Mouse (Mus musculus) macrophage (primary cell): ENCODE measurements around the gene Tmprss3. TPM values are rescaled to one million over a fixed set of nuclear protein-coding genes. Genes with fewer than 3 reads are reported as not detected.

Experiments
- H3K27ac ChIP-seq: fragments of 350-480 bp; formaldehyde crosslinking; 2 replicates; pipeline ENCODE4 v1.9.0; 2021
- H3K36me3 ChIP-seq: fragments of 350-480 bp; formaldehyde crosslinking; 2 replicates; pipeline ENCODE4 v1.9.0; 2021; ENCODE audit errors: inconsistent target
- H3K4me3 ChIP-seq: fragments of 350-480 bp; formaldehyde crosslinking; 2 replicates; pipeline ENCODE4 v1.9.0; 2021; ENCODE audit errors: inconsistent target
- H3K79me2 ChIP-seq: fragments of 350-480 bp; formaldehyde crosslinking; 2 replicates; pipeline ENCODE4 v1.9.0; 2021; ENCODE audit errors: inconsistent target
- WGBS: methylation state at CpG from one replicate; pipeline ENCODE4 v1.1.7; 2026; ENCODE audit warnings: inconsistent platforms; ENCODE audit not compliant: missing documents; 5-methylcytosine and 5-hydroxymethylcytosine counted together
- polyA plus RNA-seq: library from polyadenylated mRNA; stranded (reverse); fragments of 250-400 nt; gene quantifications from 3 replicates; pipeline ENCODE4 v1.2.4, GENCODE M21; 2018; ENCODE audit warnings: inconsistent platforms

The Tmprss3 gene
- polyA plus RNA-seq, 1 experiment from 2014 or later: not detected

DNA sequence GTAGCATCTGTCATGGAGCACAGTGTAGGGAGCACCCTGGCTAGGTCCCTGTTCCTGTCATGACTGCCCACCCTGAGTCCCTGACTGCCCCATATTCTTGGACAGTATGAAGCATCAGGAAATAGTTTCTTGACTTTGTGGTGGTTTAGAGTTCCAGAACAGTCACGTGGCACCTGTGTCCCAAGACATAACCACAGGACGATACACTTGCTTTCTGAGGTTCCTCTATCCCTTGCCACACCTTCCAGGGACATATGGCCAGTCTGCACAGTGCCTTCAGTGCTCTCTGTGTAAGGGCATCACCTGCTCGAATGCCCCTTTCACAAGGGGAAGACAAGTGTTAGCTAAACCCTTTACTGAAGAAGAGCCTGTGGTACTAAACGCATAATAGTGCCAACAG is 17.3 kb downstream of the Tmprss3 start:
- Histone ChIP-seq H3K79me2 (no peaks in the 10 kb centered on the region), H3K36me3 (no peaks in the 10 kb centered on the region), H3K4me3 (no peak overlapping the region), H3K27ac (no peak overlapping the region)
- WGBS: 40% methylated on average over 4 of the region's 4 CpGs

DNA sequence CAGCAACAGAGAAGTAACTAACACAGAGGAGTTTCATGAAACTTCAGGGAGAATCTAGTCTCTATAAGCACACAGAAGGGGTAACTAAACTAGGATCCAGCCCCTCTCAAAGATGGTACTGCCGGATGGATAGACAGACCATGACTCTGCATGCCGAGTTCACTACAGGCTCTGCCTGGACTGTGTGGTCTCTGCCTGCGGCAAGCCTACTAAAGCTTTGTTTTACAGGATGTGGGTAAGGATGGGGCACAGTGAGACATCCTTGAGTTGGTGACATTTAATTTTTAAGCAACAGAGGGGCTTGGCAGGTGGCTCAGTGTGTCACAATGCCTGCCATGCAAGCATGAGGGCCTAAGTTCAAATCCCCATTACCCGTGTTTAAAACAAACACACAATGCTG is 22.5 kb downstream of the Tmprss3 start:
- Histone ChIP-seq H3K4me3 (no peak overlapping the region), H3K27ac (no peak overlapping the region), H3K79me2 (no peaks in the 10 kb centered on the region), H3K36me3 (no peaks in the 10 kb centered on the region)
- WGBS: 39% methylated on average over 4 of the region's 4 CpGs

DNA sequence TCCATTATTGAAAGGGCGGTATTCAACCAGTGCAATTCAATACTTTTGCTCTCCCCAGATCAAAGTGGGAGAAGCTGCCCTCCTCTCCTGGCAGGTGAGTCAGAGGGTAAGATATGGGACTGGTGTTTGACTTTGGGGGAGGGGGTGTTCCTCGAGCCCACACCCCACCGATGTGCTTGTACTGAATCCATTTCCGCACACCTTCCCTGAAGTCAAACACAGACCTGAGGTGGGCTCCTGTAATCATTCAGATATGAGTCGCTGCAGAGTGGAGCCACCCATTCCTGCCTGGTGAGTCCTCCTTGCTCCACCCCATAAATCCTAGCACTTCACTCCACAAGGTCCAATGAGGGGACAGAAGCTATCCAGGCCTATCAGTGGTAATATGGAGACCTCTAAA is 29.0 kb downstream of the Tmprss3 start:
- no peaks in the 10 kb centered on the region for H3K36me3 ChIP-seq
- H3K4me3 ChIP-seq: no peak overlapping the region
- H3K27ac ChIP-seq: no peak overlapping the region
- no peaks in the 10 kb centered on the region for H3K79me2 ChIP-seq
- 96% methylated on average over 5 of the region's 5 CpGs for WGBS

DNA sequence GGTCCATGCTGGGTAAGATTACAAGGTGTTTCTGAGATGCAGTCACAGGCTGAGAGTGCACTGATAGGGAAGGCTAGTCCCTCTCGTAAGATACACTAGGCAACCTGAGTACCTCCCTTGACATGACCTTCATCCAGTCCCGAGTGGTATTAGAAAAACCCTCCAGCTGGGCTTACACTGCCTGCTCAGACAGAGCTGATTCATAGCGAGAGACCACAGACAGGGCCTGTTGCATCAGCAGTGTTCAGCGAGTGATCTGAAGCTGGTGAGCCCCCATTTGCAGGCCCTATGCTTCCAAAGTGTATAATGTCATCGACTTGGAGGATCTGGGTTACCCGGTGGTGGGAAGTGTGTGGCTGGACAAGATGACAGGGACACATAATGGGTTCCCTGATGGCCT is 33.6 kb downstream of the Tmprss3 start, which contains the start of gene Tff1:
Tff1 (minus strand) TSS at position 151 of the 400 bp plus-strand sequence.
- no peaks in the 10 kb centered on the region for H3K79me2 ChIP-seq
- no peak within 1 kb of the TSS for H3K27ac ChIP-seq
- 72% methylated on average over 6 of the region's 6 CpGs for WGBS
- no peak within 1 kb of the TSS for H3K4me3 ChIP-seq
- no peaks in the 10 kb centered on the region for H3K36me3 ChIP-seq

DNA sequence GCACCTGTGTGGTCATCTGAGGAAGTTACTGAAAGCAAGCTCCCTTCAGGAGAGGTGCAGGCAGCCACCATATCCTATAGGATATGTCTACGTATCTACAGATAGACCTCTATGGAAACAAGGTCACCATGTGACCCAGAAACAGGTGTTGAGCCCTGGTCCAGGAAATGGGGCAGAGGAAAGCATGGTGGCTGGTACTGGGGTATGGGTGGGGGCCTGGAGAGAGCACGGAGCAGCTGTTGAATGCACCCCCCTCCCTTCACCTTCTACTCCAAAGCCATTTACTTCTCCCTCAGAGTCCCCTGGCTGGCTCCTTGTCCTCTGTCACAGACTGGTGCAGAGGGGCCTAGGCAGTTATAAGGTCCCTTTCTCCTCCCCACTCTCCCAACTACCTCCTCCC is 35.0 kb downstream of the Tmprss3 start:
- no peak overlapping the region for H3K27ac ChIP-seq
- H3K79me2 ChIP-seq: no peaks in the 10 kb centered on the region
- 75% methylated on average over 2 of the region's 2 CpGs for WGBS
- H3K4me3 ChIP-seq: no peak overlapping the region
- H3K36me3 ChIP-seq: no peaks in the 10 kb centered on the region

DNA sequence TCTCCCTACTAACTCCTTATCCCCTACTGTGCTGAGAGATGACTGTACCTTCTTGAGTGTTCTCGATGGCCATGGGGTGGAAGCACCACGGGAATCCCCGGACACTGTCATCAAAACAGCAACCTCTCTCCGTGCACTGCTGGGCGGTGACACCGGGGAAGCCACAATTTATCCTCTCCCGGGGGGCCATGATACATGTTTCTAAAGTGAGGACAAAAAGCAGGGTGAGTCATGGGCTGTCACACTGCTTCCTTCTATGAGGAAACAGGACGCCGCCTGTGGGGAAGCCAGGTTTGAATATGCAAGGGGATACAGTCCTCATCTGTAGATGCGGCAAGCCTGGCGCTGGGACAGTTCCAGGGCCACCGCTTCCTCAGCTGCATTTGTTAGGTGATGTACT is 36.2 kb downstream of the Tmprss3 start:
- WGBS: 46% methylated on average over 12 of the region's 12 CpGs
- no peak overlapping the region for H3K4me3 ChIP-seq
- no peak overlapping the region for H3K27ac ChIP-seq
- no peaks in the 10 kb centered on the region for H3K36me3 ChIP-seq
- H3K79me2 ChIP-seq: no peaks in the 10 kb centered on the region

DNA sequence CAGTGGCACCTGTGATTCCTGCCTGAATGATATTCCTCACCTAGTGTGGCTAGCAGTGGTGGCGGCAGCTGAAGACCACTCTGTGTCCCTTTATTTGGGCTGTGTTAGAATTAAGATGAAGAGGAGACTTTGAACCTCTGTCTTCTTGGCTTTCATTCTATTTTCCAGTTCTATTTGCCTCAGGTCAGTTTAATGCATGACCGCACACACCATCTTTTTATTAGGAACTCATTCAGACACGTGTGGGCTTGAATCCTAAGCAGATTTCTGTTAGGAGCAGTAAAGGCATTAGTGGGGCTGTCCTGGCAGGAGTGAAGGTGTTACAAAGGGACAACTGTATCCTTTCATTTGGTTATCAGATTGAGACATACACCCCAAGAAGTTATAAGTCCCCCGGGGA is 38.5 kb downstream of the Tmprss3 start:
- Histone ChIP-seq H3K36me3 (no peaks in the 10 kb centered on the region), H3K79me2 (no peaks in the 10 kb centered on the region), H3K4me3 (no peak overlapping the region), H3K27ac (no peak overlapping the region)
- 86% methylated on average over 4 of the region's 4 CpGs for WGBS

DNA sequence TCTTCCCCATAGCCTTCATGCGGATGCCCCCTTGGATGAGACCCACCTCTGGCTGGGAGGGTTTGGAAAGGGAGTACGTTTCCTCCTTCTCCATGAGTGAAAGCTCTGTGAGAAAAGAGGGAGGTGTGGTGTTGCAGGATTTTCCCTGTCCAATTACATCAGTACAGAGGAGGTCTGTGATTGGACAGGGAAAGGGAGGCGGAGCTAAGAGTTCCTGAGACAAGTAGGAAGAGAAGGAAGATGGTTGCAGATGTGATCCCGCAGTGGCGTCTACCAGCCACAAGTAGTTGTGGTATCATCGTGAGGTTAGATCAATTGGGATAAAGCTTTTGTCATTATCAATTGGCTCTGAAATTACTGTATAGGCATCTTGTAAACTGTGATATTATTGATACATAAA is 40.9 kb downstream of the Tmprss3 start:
- no peak overlapping the region for H3K27ac ChIP-seq
- H3K79me2 ChIP-seq: no peaks in the 10 kb centered on the region
- H3K36me3 ChIP-seq: no peaks in the 10 kb centered on the region
- no peak overlapping the region for H3K4me3 ChIP-seq
- WGBS: 96% methylated on average over 6 of the region's 6 CpGs

DNA sequence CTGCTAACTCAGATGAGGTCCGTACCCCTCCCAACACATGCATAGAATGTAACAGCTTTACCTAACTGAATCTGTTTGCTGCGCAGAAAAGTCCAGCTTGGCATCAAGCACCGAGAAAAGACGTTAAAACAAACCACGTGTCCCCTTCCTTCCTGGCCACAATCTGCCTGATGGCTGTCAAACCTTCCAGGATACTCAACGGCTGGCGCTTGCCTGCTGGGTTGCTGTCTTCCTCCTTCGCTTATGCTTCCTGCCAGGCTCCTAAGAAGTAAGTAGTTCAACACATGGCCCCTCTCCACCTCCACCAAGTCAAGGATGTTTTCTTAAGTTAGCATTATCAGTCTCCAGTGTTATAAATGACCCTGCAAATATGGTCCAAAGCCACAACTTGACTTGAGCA is 45.0 kb downstream of the Tmprss3 start:
- no peak overlapping the region for H3K4me3 ChIP-seq
- no peaks in the 10 kb centered on the region for H3K36me3 ChIP-seq
- 11% methylated on average over 8 of the region's 8 CpGs for WGBS
- no peaks in the 10 kb centered on the region for H3K79me2 ChIP-seq
- no peak overlapping the region for H3K27ac ChIP-seq

DNA sequence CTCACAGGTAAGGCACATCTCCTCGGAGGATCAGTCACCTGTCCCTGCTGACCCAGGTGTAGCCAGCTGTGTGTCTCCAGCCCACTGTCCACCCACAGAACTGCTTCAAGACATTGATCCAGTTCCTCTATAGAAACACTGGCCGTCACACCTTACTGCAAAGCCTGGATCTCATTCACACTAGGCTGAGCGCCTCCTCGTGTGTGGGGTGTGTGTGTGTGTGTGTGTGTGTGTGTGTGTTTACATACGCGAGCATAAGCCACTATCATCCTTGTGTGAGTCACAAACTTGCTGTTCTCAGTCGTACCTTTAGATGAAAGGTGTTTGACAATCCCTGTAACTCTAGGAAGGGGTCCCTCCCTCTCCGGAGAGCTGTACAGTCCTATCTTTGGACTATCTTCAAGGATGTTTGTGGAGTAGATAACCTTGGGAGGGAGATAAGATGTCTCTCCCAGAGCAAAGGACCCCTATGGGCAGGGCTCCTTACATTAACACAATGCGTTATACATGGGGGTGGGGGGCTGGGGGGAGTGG is 45.7 kb downstream of the Tmprss3 start:
- no peak overlapping the region for H3K27ac ChIP-seq
- H3K4me3 ChIP-seq: no peak overlapping the region
- H3K79me2 ChIP-seq: no peaks in the 10 kb centered on the region
- no peaks in the 10 kb centered on the region for H3K36me3 ChIP-seq
- WGBS: 83% methylated on average over 9 of the region's 9 CpGs

DNA sequence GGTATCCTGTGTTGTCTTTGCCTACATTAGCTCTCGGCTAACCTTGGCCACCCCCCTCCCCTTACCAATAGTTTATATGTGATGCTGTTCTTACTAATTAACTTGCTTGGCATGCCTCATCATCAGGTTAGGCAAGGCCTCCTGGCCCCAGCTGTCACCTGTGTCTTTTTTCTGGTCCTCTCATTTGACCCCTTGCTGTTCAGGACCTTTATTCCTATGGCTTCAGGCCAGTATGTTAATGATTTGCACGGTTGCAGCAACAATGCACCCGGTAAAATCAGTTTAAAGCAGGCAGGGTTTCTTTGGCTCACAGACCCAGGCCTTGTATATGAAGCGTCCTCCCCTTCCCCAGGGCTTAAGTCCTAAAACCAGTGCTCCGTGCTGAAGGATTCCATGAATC is 46.3 kb downstream of the Tmprss3 start:
- Histone ChIP-seq H3K27ac (no peak overlapping the region), H3K4me3 (no peak overlapping the region), H3K36me3 (no peaks in the 10 kb centered on the region), H3K79me2 (no peaks in the 10 kb centered on the region)
- WGBS: 86% methylated on average over 5 of the region's 5 CpGs

DNA sequence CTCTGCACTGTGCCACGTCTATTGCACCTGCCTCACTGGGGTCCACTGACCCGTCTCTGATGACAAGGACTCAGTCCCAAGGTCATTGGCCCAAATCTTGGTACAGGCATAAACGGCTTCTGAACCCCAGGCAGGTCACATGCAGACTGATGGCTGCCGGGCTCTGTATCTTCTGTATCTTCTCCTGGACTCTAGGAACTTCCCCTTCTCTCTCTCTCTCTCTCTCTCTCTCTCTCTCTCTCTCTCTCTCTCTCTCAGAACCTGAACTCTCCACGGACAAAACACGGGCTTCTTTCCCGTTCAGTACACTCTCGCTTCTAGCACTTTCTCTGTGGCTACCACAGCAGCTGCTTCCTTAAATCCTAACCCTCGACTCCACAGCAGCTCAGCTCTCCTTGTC is 52.8 kb downstream of the Tmprss3 start:
- WGBS: 29% methylated on average over 9 of the region's 9 CpGs
- Histone ChIP-seq H3K4me3 (no peak overlapping the region), H3K79me2 (no peaks in the 10 kb centered on the region), H3K36me3 (no peaks in the 10 kb centered on the region), H3K27ac (no peak overlapping the region)

DNA sequence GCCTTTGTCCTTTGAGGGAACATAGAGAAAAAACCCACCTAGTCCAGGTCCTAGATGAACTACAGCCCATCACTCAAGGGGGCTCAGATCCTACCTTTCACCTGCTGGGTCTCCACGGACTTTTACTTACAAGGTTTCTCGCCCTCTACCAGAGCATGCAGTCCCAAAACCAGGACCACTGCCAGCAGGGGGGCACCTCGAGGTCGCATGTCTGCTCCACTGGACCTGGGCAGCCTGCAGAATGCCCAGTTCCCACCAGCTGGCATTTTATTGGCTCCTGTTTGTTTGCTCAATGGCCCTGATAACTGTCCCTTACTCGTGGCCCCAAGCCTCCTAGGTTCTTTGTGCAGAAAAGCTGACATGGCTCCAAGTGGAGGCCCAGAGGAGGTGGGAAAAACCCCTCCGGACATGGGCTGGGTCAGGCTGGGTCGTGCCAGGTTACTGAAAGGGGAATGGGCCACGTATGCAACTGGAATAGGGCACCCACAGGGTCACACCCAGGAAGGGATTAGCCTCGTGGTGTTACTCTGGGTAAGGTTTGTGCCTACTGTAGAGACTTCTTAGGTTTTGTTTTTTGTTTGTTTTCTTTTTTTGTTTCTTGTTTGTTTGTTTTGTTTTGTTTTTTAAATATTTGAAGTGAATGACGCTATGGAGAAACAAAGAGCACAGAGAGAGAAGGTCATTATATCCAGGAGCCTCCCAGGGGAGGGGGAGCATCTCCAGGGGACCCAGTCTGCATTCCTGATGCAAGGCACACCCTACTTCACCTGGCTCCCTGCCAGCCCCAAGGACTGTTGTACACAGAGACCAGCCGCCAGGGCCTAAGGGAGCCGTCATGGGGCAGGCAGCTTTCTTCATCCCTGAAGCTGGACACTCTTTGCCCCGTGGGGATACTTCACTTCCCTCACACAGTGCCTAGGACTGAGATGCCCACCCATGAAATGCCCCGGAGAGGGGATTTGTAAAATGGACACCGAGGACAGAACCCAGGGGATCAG is 54.4 kb downstream of the Tmprss3 start, which contains the start of gene Tff2:
Tff2 (minus strand) TSS at position 243 of the 998 bp plus-strand sequence.
- Histone ChIP-seq H3K36me3 (no peaks in the 10 kb centered on the region), H3K27ac (no peak within 1 kb of the TSS), H3K79me2 (no peaks in the 10 kb centered on the region), H3K4me3 (no peak within 1 kb of the TSS)
- WGBS: 86% methylated on average over 15 of the region's 15 CpGs

DNA sequence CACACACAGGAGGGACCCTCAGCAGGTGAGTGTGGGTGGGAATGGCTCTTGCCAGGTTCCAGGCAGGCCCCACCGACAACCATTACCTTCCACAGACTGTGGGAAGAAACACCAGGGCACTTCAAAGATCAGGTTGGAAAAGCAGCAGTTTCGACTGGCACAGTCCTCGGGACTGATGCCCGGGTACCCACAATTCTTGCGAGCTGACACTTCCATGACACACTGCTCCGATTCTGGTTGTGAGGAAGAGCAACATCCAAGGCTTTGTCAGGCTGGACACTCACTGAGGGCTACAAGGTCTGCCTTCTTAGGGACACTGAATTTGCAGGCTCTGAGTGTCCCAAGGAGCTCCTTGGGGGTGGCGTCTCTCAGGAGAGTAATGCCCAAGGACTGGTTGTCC is 56.7 kb downstream of the Tmprss3 start:
- WGBS: 89% methylated on average over 7 of the region's 7 CpGs
- no peaks in the 10 kb centered on the region for H3K36me3 ChIP-seq
- no peaks in the 10 kb centered on the region for H3K79me2 ChIP-seq
- no peak overlapping the region for H3K4me3 ChIP-seq
- no peak overlapping the region for H3K27ac ChIP-seq

DNA sequence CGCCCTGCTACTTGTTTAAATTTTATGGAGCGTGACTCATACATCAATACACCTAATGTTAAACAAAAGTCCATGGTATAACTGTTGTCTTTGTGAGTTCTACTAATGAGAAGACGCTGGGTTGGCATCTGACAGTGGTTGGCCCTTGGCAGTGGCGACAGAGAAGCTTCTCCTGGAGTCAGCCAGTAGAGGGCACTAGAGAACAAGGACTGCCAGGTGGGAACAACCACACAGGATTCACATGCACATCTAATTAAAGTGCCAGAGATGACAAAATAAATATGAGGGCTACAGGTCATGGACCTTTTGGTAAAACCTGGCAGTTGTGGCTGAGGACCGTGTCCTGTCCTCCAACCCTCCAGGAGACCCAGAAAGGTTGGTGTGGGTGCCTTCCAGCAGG is 60.4 kb downstream of the Tmprss3 start:
- no peaks in the 10 kb centered on the region for H3K79me2 ChIP-seq
- no peak overlapping the region for H3K4me3 ChIP-seq
- no peaks in the 10 kb centered on the region for H3K36me3 ChIP-seq
- no peak overlapping the region for H3K27ac ChIP-seq
- 34% methylated on average over 5 of the region's 5 CpGs for WGBS
